Mouse (Mus musculus) CD4-positive helper T cell, adult 2 months (primary cell): ENCODE measurements around the gene Syn3.

Experiments
- DNase-seq: peaks from one replicate; pipeline ENCODE4 v3.0.0-alpha.2; 2012; ENCODE audit warnings: low read depth, missing footprints, low spot score

The Syn3 gene

GRCm38 (mm10) chr10:86339649-86340379 lies 158.9 kb downstream of the Syn3 start:
- no peak for DNase-seq

GRCm38 (mm10) chr10:86339121-86339520 lies 159.6 kb downstream of the Syn3 start:
- no peak for DNase-seq

GRCm38 (mm10) chr10:86338121-86338715 lies 160.5 kb downstream of the Syn3 start:
- no peak for DNase-seq

GRCm38 (mm10) chr10:86337239-86337638 lies 161.5 kb downstream of the Syn3 start:
- no peak for DNase-seq

GRCm38 (mm10) chr10:86336506-86336905 lies 162.2 kb downstream of the Syn3 start:
- DNase-seq: no peak

GRCm38 (mm10) chr10:86334581-86334980 lies 164.1 kb downstream of the Syn3 start:
- no peak for DNase-seq

- no peak for DNase-seq
These were observed 165.8 kb downstream of the Syn3 start for GRCm38 (mm10) chr10:86332942-86333341.

GRCm38 (mm10) chr10:86331681-86332281 lies 166.9 kb downstream of the Syn3 start:
- DNase-seq: no peak

- DNase-seq: no peak
These were observed 167.6 kb downstream of the Syn3 start for GRCm38 (mm10) chr10:86330993-86331680.

GRCm38 (mm10) chr10:86329241-86329882 lies 169.3 kb downstream of the Syn3 start:
- no peak for DNase-seq

- DNase-seq: no peak
These were observed 170.0 kb downstream of the Syn3 start for GRCm38 (mm10) chr10:86328691-86329090.

- DNase-seq: no peak
These were observed 170.6 kb downstream of the Syn3 start for GRCm38 (mm10) chr10:86328143-86328542.

- no peak for DNase-seq
These were observed 173.4 kb downstream of the Syn3 start for GRCm38 (mm10) chr10:86325272-86325671.

GRCm38 (mm10) chr10:86323275-86323994 lies 175.3 kb downstream of the Syn3 start:
- DNase-seq: no peak

- DNase-seq: no peak
These were observed 176.7 kb downstream of the Syn3 start for GRCm38 (mm10) chr10:86322006-86322405.

GRCm38 (mm10) chr10:86321194-86321593 lies 177.5 kb downstream of the Syn3 start:
- no peak for DNase-seq

GRCm38 (mm10) chr10:86320204-86320603 lies 178.5 kb downstream of the Syn3 start:
- DNase-seq: no peak

- DNase-seq: no peak
These were observed 179.2 kb downstream of the Syn3 start for GRCm38 (mm10) chr10:86319526-86319925.

- no peak for DNase-seq
These were observed 180.1 kb downstream of the Syn3 start for GRCm38 (mm10) chr10:86318552-86319140.

GRCm38 (mm10) chr10:86317633-86318032 lies 181.1 kb downstream of the Syn3 start:
- DNase-seq: no peak

- DNase-seq: no peak
These were observed 183.2 kb downstream of the Syn3 start for GRCm38 (mm10) chr10:86315513-86315912.
